Mouse (Mus musculus): Measurements from ENCODE around the gene Ankrd23. TPM values are rescaled to one million over a fixed set of nuclear protein-coding genes. Genes with fewer than 3 reads are reported as not detected.

Ankrd23 gene
- polyA plus RNA-seq, 1 experiment from 2014 or later: 2.0 TPM

DNA sequence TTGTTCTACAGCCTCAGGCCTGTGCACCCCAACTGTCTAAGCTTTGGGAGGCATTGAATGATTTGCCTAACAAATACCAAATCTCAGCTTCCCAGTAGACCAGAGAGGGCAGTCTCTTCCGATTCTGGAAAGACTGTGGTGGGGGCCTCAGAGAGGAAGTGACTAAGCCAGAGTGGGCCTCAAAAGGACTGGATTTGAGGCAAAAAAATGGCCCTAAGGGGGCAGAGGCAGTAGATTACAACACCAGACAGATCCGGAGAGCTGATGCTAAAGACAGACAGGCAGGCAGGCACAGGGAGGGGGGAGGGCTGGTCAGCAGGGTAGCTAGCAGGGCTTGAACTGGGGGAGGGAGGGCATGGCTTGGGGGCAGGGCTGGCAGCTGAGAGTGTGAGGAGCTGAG is 29.7 kb upstream of the Ankrd23 start:
- WGBS (ENCODE audit: insufficient replicate concordance): 11% methylated on average over 2 of the region's 2 CpGs
- no peaks in the 10 kb centered on the region for H3K36me3 ChIP-seq (replicated peaks; ENCODE audit: insufficient read depth, low read length)
- TF ChIP-seq CTCF (IDR thresholded peaks at IDR 0.05; ENCODE audit: low read depth) (no peak), EP300 (IDR thresholded peaks at IDR 0.05; ENCODE audit: low read depth) (no peak)
- DNase-seq: no peak
- H3K27me3 ChIP-seq (ENCODE audit: insufficient read depth, low read length): 0 out of 2 replicates have a peak, but pooled peaks cover under 1% of the 10 kb centered on the region
- H3K9ac ChIP-seq (replicated peaks): no peak overlapping the region
- peaks cover 15% of the 10 kb centered on the region for H3K4me1 ChIP-seq (ENCODE audit: insufficient read depth)
- H3K4me3 ChIP-seq (ENCODE audit: low read depth, low read length): no peak overlapping the region
- H3K27ac ChIP-seq (ENCODE audit: low read depth): no peak overlapping the region
- no peak for ATAC-seq
- no peak overlapping the region for H3K4me2 ChIP-seq (ENCODE audit: low read depth, low read length)
- no peaks in the 10 kb centered on the region for H3K9me3 ChIP-seq (ENCODE audit: low read length)

DNA sequence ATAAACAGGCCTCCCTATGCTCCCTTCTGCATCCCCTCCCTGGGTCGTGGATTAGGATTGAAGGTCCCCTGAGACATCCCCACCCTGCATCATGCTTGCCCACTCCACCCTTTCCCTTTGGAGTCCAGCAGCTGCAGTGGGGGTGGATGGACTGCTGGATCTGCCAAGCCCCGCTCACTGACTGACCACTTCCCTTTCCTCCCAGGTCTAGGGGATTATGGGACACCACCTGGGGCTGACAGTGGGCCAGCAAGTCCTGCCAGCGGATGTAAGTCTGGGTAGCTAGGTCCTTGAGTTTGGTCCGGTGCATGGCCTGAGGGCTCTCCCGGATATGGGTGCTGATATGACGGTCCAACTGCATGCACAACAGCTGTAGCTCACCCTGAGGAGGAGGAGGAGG is 27.4 kb upstream of the Ankrd23 start:
- no peak for TF ChIP-seq CTCF (IDR thresholded peaks at IDR 0.05; ENCODE audit: low read depth)
- TF ChIP-seq EP300 (IDR thresholded peaks at IDR 0.05; ENCODE audit: low read depth): no peak
- ATAC-seq: no peak
- Histone ChIP-seq H3K9ac (replicated peaks) (no peak overlapping the region), H3K9me3 (ENCODE audit: low read length) (no peaks in the 10 kb centered on the region), H3K4me3 (ENCODE audit: low read depth, low read length) (no peak overlapping the region), H3K27ac (ENCODE audit: low read depth) (no peak overlapping the region), H3K4me1 (ENCODE audit: insufficient read depth) (peaks cover 6% of the 10 kb centered on the region; the same call in 1 of the 2 replicates), H3K36me3 (replicated peaks; ENCODE audit: insufficient read depth, low read length) (no peaks in the 10 kb centered on the region), H3K27me3 (ENCODE audit: insufficient read depth, low read length) (peaks cover 16% of the 10 kb centered on the region; the same call in 1 of the 2 replicates), H3K4me2 (ENCODE audit: low read depth, low read length) (no peak overlapping the region)
- DNase-seq: no peak
- 53% methylated on average over 6 of the region's 6 CpGs for WGBS (ENCODE audit: insufficient replicate concordance)

DNA sequence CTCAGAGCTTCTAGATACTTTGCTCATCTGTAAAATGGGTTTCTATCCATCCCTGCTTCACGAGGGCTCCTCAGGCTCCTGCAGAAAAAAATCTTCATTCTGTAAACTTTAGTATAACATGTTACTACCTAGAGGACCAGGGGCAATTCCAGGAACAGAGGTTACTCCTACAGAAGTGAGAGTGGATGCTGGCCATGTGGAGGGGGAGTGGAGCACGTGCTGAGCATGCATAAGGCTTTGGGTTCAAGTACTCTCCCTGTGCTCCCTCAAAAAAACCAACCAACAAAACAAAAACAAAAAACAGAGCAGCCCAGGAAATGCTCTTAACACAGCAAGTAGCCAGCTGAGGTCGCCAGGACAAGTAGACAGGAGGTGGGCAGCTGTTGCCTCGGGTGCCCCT is 26.9 kb upstream of the Ankrd23 start:
- H3K4me3 ChIP-seq (ENCODE audit: low read depth, low read length): no peak overlapping the region
- no peak overlapping the region for H3K4me2 ChIP-seq (ENCODE audit: low read depth, low read length)
- H3K27me3 ChIP-seq (ENCODE audit: insufficient read depth, low read length): peaks cover 21% of the 10 kb centered on the region
- ATAC-seq (no peak), DNase-seq (no peak)
- 59% methylated on average over 4 of the region's 4 CpGs for WGBS (ENCODE audit: insufficient replicate concordance)
- no peak overlapping the region for H3K27ac ChIP-seq (ENCODE audit: low read depth)
- H3K4me1 ChIP-seq (ENCODE audit: insufficient read depth): peaks cover 11% of the 10 kb centered on the region; the same call in 1 of the 2 replicates
- H3K9me3 ChIP-seq (ENCODE audit: low read length): no peaks in the 10 kb centered on the region
- H3K9ac ChIP-seq (replicated peaks): no peak overlapping the region
- TF ChIP-seq CTCF (IDR thresholded peaks at IDR 0.05; ENCODE audit: low read depth) (no peak), EP300 (IDR thresholded peaks at IDR 0.05; ENCODE audit: low read depth) (no peak)
- H3K36me3 ChIP-seq (replicated peaks; ENCODE audit: insufficient read depth, low read length): no peaks in the 10 kb centered on the region

DNA sequence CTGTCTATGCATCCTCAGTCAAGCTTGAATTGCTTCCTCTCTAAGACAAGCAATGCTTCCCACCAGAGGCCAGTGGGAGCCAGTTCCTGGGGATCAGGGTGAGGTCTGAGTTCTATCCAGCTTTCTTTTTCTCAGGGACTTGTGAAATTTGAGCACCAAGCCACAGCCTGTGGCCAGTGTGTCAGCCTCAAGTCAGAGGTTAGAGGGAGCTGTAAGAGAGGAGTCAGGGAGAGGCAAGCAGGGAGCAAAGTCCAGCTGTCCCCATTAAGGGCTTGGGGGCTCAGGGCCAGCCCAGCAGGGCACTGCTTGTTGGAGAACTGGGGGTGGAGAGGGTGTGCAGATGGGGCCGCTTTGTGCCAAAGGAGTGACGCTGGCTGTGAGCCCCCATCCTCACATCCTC is 26.5 kb upstream of the Ankrd23 start:
- no peak overlapping the region for H3K27ac ChIP-seq (ENCODE audit: low read depth)
- H3K9ac ChIP-seq (replicated peaks): no peak overlapping the region
- peaks cover 12% of the 10 kb centered on the region; the same call in 1 of the 2 replicates for H3K4me1 ChIP-seq (ENCODE audit: insufficient read depth)
- peaks cover 24% of the 10 kb centered on the region for H3K27me3 ChIP-seq (ENCODE audit: insufficient read depth, low read length)
- 83% methylated on average over 2 of the region's 2 CpGs for WGBS (ENCODE audit: insufficient replicate concordance)
- H3K4me2 ChIP-seq (ENCODE audit: low read depth, low read length): no peak overlapping the region
- H3K9me3 ChIP-seq (ENCODE audit: low read length): no peaks in the 10 kb centered on the region
- DNase-seq: no peak
- no peak overlapping the region for H3K4me3 ChIP-seq (ENCODE audit: low read depth, low read length)
- no peaks in the 10 kb centered on the region for H3K36me3 ChIP-seq (replicated peaks; ENCODE audit: insufficient read depth, low read length)
- no peak for ATAC-seq
- TF ChIP-seq EP300 (IDR thresholded peaks at IDR 0.05; ENCODE audit: low read depth) (no peak), CTCF (IDR thresholded peaks at IDR 0.05; ENCODE audit: low read depth) (no peak)

DNA sequence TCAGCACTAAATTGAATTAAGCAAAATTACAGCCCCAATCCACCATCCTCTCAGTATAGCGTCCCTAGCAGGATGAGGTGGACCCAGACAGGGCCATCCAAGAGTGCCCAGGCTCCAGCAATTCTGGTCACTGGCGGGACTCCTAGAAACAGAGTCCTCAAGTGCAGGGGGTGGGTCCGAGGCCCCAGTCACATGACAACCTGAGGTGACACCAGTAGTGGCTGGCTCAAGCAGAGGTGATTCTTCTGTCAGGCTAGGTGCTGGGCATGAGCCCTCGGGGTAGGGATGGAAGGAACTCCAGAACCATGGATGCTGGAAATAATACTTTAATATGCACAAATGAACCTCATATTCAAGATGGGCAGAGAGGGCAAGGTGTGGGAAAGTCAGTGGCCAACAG is 25.7 kb upstream of the Ankrd23 start:
- Histone ChIP-seq H3K4me3 (ENCODE audit: low read depth, low read length) (no peak overlapping the region), H3K4me1 (ENCODE audit: insufficient read depth) (peaks cover 12% of the 10 kb centered on the region; the same call in 1 of the 2 replicates), H3K36me3 (replicated peaks; ENCODE audit: insufficient read depth, low read length) (no peaks in the 10 kb centered on the region), H3K27me3 (ENCODE audit: insufficient read depth, low read length) (peaks cover 32% of the 10 kb centered on the region), H3K27ac (ENCODE audit: low read depth) (no peak overlapping the region), H3K9ac (replicated peaks) (no peak overlapping the region), H3K9me3 (ENCODE audit: low read length) (no peaks in the 10 kb centered on the region), H3K4me2 (ENCODE audit: low read depth, low read length) (no peak overlapping the region)
- DNase-seq: no peak
- no peak for ATAC-seq
- no peak for TF ChIP-seq CTCF (IDR thresholded peaks at IDR 0.05; ENCODE audit: low read depth)
- no peak for TF ChIP-seq EP300 (IDR thresholded peaks at IDR 0.05; ENCODE audit: low read depth)
- WGBS (ENCODE audit: insufficient replicate concordance): 67% methylated on average over 4 of the region's 4 CpGs

DNA sequence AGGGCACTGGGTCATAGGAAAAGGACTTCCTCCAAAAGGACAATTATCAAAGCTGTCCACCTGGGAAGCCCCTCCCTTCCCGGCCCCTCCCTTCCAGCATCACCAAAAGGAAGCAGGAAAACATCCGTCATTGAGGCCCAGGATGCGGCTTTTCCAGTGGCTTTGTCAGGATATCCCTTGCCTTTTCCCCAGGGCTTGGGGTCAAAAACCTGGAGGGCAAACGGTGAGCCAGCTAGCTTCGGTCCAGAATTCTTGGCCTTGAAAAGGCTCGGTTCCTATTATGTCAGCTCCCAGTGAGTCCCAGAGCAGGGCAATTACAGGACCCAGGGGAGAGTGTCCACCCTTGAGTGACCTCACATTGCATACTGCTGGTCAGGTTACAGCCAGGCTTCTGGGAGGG is 24.2 kb upstream of the Ankrd23 start:
- no peaks in the 10 kb centered on the region for H3K9me3 ChIP-seq (ENCODE audit: low read length)
- peaks cover 37% of the 10 kb centered on the region for H3K27me3 ChIP-seq (ENCODE audit: insufficient read depth, low read length)
- ATAC-seq (no peak), DNase-seq (no peak)
- no peak overlapping the region for H3K4me2 ChIP-seq (ENCODE audit: low read depth, low read length)
- H3K27ac ChIP-seq (ENCODE audit: low read depth): no peak overlapping the region
- H3K9ac ChIP-seq (replicated peaks): no peak overlapping the region
- 55% methylated on average over 6 of the region's 6 CpGs for WGBS (ENCODE audit: insufficient replicate concordance)
- no peaks in the 10 kb centered on the region for H3K36me3 ChIP-seq (replicated peaks; ENCODE audit: insufficient read depth, low read length)
- peaks cover 16% of the 10 kb centered on the region for H3K4me1 ChIP-seq (ENCODE audit: insufficient read depth)
- no peak for TF ChIP-seq CTCF (IDR thresholded peaks at IDR 0.05; ENCODE audit: low read depth)
- no peak for TF ChIP-seq EP300 (IDR thresholded peaks at IDR 0.05; ENCODE audit: low read depth)
- no peak overlapping the region for H3K4me3 ChIP-seq (ENCODE audit: low read depth, low read length)

DNA sequence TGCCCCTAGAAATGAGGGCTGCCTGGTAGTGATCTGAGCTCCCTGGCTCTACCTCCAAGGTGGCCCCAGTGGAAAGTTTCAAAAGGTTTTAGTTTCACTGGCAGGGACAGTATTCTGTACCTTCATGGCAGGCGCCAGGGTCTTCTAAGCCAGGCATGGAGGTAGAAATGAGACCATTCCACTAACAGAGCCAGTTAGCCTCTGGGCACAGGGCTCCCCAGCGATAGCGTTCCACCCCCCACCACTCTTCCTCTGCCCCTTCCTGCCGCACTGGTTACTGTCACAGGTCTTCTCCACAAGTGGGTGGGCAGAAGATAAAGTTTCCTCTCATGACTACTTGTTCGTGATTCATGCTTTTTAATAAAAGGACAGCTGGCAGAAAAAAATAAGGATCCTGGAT is 23.2 kb upstream of the Ankrd23 start:
- WGBS (ENCODE audit: insufficient replicate concordance): 44% methylated on average over 5 of the region's 5 CpGs
- no peak overlapping the region for H3K4me3 ChIP-seq (ENCODE audit: low read depth, low read length)
- no peak overlapping the region for H3K27ac ChIP-seq (ENCODE audit: low read depth)
- ATAC-seq (no peak), DNase-seq (no peak)
- peaks cover 37% of the 10 kb centered on the region for H3K27me3 ChIP-seq (ENCODE audit: insufficient read depth, low read length)
- peaks cover 26% of the 10 kb centered on the region for H3K4me1 ChIP-seq (ENCODE audit: insufficient read depth)
- TF ChIP-seq CTCF (IDR thresholded peaks at IDR 0.05; ENCODE audit: low read depth): no peak
- no peak for TF ChIP-seq EP300 (IDR thresholded peaks at IDR 0.05; ENCODE audit: low read depth)
- no peaks in the 10 kb centered on the region for H3K36me3 ChIP-seq (replicated peaks; ENCODE audit: insufficient read depth, low read length)
- no peaks in the 10 kb centered on the region for H3K9me3 ChIP-seq (ENCODE audit: low read length)
- no peak overlapping the region for H3K4me2 ChIP-seq (ENCODE audit: low read depth, low read length)
- H3K9ac ChIP-seq (replicated peaks): no peak overlapping the region

Data from liver, postnatal 0 days (tissue).